Mouse (Mus musculus) embryonic fibroblast, embryonic 13.5 days (primary cell): Measurements from ENCODE around the gene Vdr. TPM values are rescaled to one million over a fixed set of nuclear protein-coding genes. Genes with fewer than 3 reads are reported as not detected.

Source experiments
- H3K27ac ChIP-seq: 2 replicates; pipeline ENCODE4 v1.5.1; 2012; ENCODE audit warnings: low read length, control low read depth, inconsistent platforms; ENCODE audit not compliant: insufficient read depth
- H3K4me1 ChIP-seq: 2 replicates; pipeline ENCODE4 v1.6.1; 2011; ENCODE audit warnings: low read length; ENCODE audit not compliant: control insufficient read depth, insufficient read depth
- H3K4me3 ChIP-seq: 2 replicates; pipeline ENCODE4 v1.5.1; 2011; ENCODE audit warnings: mild to moderate bottlenecking, control low read depth, low read length; ENCODE audit not compliant: insufficient read depth
- CTCF ChIP-seq: IDR thresholded peaks from 2 replicates; pipeline ENCODE4 v1.5.1; 2011; ENCODE audit warnings: mild to moderate bottlenecking, control low read depth, low read length, moderate library complexity, borderline replicate concordance; ENCODE audit not compliant: insufficient read depth
- POLR2A ChIP-seq: IDR thresholded peaks from 2 replicates; pipeline ENCODE4 v1.6.1; 2011; ENCODE audit warnings: low read depth, mild to moderate bottlenecking, control low read depth, low read length, moderate library complexity
- polyA plus RNA-seq: library from polyadenylated mRNA; stranded (reverse); fragments of >200 nt; gene quantifications from 2 replicates; pipeline ENCODE4 v1.2.4, GENCODE M21; 2011; ENCODE audit warnings: low read depth; ENCODE audit not compliant: missing spikeins, insufficient read length

Vdr gene
- polyA plus RNA-seq, 1 experiment: 4.8 TPM

- no peak overlapping the region for H3K4me3 ChIP-seq
Observed at GRCm38 (mm10) chr15:97903261-97904009, 7.0 kb downstream of the Vdr start.

GRCm38 (mm10) chr15:97900991-97901390, 9.4 kb downstream of the Vdr start:
- TF ChIP-seq CTCF (no peak), POLR2A (no peak)
- no peaks in the 10 kb centered on the region for H3K4me1 ChIP-seq
- H3K4me3 ChIP-seq: no peak overlapping the region
- no peak overlapping the region for H3K27ac ChIP-seq

More at GRCm38 (mm10) chr15:97903261-97904009, 7.0 kb downstream of the Vdr start:
- TF ChIP-seq POLR2A: no peak
- no peak for TF ChIP-seq CTCF
- no peaks in the 10 kb centered on the region; the same call in 1 of the 2 replicates for H3K4me1 ChIP-seq
- no peak overlapping the region for H3K27ac ChIP-seq

- Histone ChIP-seq H3K27ac (no peak overlapping the region), H3K4me3 (no peak overlapping the region), H3K4me1 (no peaks in the 10 kb centered on the region)
- TF ChIP-seq POLR2A (no peak), CTCF (no peak)
Observed at GRCm38 (mm10) chr15:97900336-97900912, 10.0 kb downstream of the Vdr start.

GRCm38 (mm10) chr15:97899714-97900113, 10.7 kb downstream of the Vdr start:
- no peak overlapping the region for H3K27ac ChIP-seq
- H3K4me1 ChIP-seq: no peaks in the 10 kb centered on the region
- no peak overlapping the region for H3K4me3 ChIP-seq
- no peak for TF ChIP-seq POLR2A
- TF ChIP-seq CTCF: no peak

DNA sequence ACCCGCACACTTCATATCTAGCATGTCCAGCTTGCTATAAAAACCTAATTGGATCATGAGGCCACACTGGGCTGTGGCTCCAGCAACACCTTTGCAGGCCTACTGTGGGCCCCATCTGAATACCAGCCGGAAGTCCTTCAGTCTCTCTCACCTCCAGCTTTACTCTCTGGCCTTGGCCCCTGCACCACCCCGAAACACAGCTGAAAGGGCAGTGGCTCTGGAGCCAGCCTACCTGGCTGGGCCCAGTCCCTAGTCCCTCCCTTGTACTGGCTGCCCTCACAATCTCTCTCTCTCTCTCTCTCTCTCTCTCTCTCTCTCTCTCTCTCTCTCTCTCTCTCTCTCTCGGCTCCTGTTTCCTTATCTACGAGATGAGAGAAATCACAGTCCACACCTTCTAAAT, 11.6 kb downstream of the Vdr start:
- no peak overlapping the region for H3K4me3 ChIP-seq
- no peak for TF ChIP-seq POLR2A
- no peak for TF ChIP-seq CTCF
- H3K27ac ChIP-seq: no peak overlapping the region
- H3K4me1 ChIP-seq: no peaks in the 10 kb centered on the region

DNA sequence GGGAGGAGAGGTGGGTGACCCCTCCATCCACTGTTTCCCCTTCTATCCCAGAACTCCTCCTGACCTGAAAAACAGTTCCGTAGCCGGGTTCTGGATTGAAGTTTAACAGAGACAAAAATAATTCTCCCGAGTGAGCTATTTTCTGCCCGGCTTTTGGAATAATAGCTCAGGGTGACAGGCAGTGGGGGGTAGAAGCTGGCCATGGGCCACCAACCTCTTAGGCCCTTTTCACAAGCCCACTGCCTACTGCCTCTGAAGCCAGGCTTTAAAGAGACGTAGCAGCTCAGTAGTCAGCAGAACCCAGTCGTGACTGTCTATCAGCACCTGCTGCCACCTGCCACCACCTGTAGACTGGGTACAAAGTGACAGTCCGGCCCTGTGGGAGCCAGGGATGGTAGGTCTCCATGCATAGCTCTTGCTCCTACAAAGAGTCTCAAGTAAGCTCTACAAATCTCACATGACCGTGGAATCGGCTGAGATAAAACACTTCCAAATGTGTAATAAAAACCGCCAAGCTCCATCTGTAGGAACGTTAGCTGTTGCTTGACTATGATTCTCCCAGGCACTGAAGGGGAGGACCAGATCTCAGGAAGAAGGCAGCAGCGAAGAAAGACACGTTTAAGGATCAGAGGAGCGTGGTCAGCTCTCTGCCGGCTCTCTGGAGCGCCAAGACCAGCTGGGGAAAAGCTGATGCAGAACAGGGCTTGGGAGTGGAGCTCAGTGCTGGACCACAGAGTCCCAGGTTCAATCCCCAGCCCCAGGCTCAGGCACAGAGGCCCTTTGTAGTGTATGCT, 13.4 kb downstream of the Vdr start:
- H3K27ac ChIP-seq: no peak overlapping the region
- TF ChIP-seq CTCF (no peak), POLR2A (no peak)
- H3K4me3 ChIP-seq: no peak overlapping the region
- H3K4me1 ChIP-seq: no peaks in the 10 kb centered on the region

GRCm38 (mm10) chr15:97896347-97896746, 14.1 kb downstream of the Vdr start:
- Histone ChIP-seq H3K4me1 (no peaks in the 10 kb centered on the region), H3K27ac (no peak overlapping the region), H3K4me3 (no peak overlapping the region)
- TF ChIP-seq CTCF (no peak), POLR2A (no peak)

DNA sequence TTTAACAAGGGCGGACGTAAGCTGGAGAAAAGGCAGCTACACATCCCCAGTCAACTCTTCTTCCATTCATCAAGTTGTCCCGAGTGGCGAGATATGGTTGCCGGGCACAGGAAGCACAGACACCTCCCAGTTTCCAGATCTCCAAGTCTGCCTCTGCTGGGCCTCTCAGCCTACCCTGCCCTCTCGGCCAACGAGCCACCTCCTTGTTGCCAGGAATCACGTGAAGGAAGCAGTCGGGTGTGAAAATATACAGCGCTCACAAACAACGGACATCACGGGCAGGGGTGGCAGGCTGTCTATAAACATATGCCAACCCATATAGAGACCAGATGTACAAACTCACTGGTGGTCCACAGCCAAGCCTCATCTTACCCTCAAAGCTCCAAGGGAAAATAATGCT, 14.6 kb downstream of the Vdr start:
- TF ChIP-seq POLR2A: no peak
- no peak for TF ChIP-seq CTCF
- H3K4me3 ChIP-seq: no peak overlapping the region
- H3K4me1 ChIP-seq: no peaks in the 10 kb centered on the region
- no peak overlapping the region for H3K27ac ChIP-seq

DNA sequence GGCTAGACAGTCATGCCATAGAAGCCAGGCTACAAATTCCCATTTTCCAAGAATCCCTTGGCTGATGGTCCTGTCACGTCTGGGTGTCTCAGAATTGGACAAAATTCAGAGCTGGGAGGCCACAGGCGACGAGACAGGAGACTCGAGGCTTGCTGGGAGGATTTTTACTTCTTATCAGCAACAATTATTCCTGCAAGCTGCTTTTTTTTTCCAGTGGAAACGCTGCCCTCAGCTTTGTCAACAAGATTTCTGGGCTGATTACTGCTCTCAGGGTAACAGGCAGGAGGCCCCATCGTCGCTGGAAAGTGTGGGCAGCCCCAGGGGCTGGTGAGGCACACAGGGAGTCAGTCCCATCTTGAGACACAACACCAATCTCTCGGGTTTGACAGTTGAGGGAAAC, 17.9 kb downstream of the Vdr start:
- H3K4me3 ChIP-seq: no peak overlapping the region
- H3K4me1 ChIP-seq: 0 out of 2 replicates have a peak, but pooled peaks cover under 1% of the 10 kb centered on the region
- TF ChIP-seq CTCF (no peak), POLR2A (no peak)
- H3K27ac ChIP-seq: no peak overlapping the region

- Histone ChIP-seq H3K27ac (no peak overlapping the region), H3K4me3 (no peak overlapping the region), H3K4me1 (0 out of 2 replicates have a peak, but pooled peaks cover 4% of the 10 kb centered on the region)
- TF ChIP-seq POLR2A (no peak), CTCF (no peak)
Observed at GRCm38 (mm10) chr15:97890450-97890849, 20.0 kb downstream of the Vdr start.
